Mouse (Mus musculus): ENCODE measurements around the gene Golph3l. TPM values are rescaled to one million over a fixed set of nuclear protein-coding genes. Genes with fewer than 3 reads are reported as not detected.
A peak's percentile ranks its signal among the peaks of the same experiment; 100 is the strongest.

Gene Golph3l
- polyA plus RNA-seq, 1 experiment from 2014 or later, result 40.7 TPM

- no peak for DNase-seq (ENCODE audit: low spot score)
- H3K36me3 ChIP-seq (ENCODE audit: control insufficient read depth, insufficient read depth, low read length), result peaks cover 94% of the 10 kb centered on the region
- no peak overlapping the region for H3K27ac ChIP-seq (ENCODE audit: low read depth, low read length)
- H3K4me3 ChIP-seq (ENCODE audit: low read depth, low read length), result no peak overlapping the region
- WGBS, result 86% methylated on average over 6 of the region's 6 CpGs
- no peak overlapping the region for H3K9ac ChIP-seq (ENCODE audit: low read length)
- H3K27me3 ChIP-seq (replicated peaks; ENCODE audit: control insufficient read depth, insufficient read depth, low read length), result no peaks in the 10 kb centered on the region
- no peaks in the 10 kb centered on the region for H3K9me3 ChIP-seq (replicated peaks; ENCODE audit: control insufficient read depth, low read length)
- H3K4me1 ChIP-seq (ENCODE audit: control insufficient read depth, insufficient read depth, low read length), result peaks cover under 1% of the 10 kb centered on the region
- no peak for ATAC-seq
- no peak overlapping the region for H3K4me2 ChIP-seq (ENCODE audit: low read length)
Measured at GRCm38 (mm10) chr3:95631304-95631703, 42.6 kb downstream of the Golph3l start.

DNA sequence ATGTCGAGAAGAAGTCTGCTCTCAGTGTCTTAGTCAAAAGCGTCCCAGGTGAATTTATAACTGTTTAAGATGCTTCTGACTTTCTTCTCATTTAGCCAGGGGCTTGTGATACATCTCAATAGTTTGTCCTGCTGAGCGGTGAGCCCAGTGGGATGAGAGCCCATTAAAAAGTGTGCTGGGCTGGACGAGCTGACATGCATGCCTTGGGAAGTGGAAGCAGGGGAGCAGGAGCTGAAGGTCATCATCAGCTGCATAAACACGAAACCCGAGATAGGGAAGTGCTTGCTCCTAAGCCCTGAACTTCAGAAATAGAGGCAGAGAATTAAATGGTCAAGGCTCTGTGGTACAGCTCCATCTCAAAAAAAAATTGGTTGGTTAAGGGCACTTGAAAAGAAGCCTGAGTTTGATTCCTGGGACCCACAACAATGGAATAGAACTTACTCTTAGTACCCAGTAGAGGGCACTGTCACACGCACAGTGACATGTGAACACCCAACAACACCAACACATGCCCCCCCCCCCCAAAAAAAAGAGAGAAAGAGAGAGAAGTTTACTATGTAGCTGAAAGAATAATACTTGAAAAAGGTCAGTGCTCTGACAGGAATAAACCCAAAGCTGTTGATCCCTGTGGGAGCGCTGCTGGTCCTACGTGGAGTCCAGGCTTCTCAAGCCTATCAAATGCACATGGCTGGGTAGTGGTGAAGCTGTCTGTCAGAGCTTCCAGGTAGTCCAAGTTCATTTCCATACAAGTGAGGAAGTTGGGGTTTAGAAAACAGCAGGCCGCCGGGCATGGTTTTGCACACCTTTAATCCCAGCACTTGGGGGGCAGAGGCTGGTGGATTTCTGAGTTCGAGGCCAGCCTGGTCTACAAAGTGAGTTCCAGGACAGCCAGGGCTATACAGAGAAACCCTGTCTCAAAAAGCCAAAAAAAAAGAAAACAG, 44.2 kb downstream of the Golph3l start:
- DNase-seq (ENCODE audit: low spot score), result peak; percentile 46
- no peak overlapping the region for H3K27ac ChIP-seq (ENCODE audit: low read depth, low read length)
- WGBS, result 75% methylated on average over 12 of the region's 12 CpGs
- no peak overlapping the region for H3K4me3 ChIP-seq (ENCODE audit: low read depth, low read length)
- no peak overlapping the region for H3K4me2 ChIP-seq (ENCODE audit: low read length)
- peaks cover 95% of the 10 kb centered on the region for H3K36me3 ChIP-seq (ENCODE audit: control insufficient read depth, insufficient read depth, low read length)
- no peaks in the 10 kb centered on the region for H3K27me3 ChIP-seq (replicated peaks; ENCODE audit: control insufficient read depth, insufficient read depth, low read length)
- no peak overlapping the region for H3K9ac ChIP-seq (ENCODE audit: low read length)
- no peaks in the 10 kb centered on the region for H3K9me3 ChIP-seq (replicated peaks; ENCODE audit: control insufficient read depth, low read length)
- H3K4me1 ChIP-seq (ENCODE audit: control insufficient read depth, insufficient read depth, low read length), result no peaks in the 10 kb centered on the region
- ATAC-seq, result no peak

DNA sequence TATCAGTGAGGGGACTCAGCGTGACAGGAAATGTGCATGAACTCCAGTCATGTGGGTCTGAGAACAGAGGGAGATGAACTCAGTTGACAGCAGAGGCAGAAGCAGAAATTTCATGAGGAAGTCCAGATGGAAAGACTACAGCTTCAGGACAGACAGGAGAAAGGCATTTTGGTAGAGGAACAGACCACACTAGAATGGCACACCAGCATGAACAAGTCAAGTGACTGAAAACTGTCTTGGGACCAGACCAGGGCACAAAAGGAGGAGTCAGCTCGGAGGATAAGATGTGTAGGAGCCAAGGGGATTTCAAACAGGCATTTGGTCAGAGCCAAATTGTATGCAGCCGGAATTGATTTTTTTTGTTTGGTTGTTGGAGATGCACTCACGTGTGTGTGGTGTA, 46.9 kb downstream of the Golph3l start:
- H3K36me3 ChIP-seq (ENCODE audit: control insufficient read depth, insufficient read depth, low read length), result peaks cover 85% of the 10 kb centered on the region
- ATAC-seq, result no peak
- 85% methylated on average over 4 of the region's 4 CpGs for WGBS
- no peaks in the 10 kb centered on the region for H3K4me1 ChIP-seq (ENCODE audit: control insufficient read depth, insufficient read depth, low read length)
- H3K27me3 ChIP-seq (replicated peaks; ENCODE audit: control insufficient read depth, insufficient read depth, low read length), result no peaks in the 10 kb centered on the region
- no peak overlapping the region for H3K27ac ChIP-seq (ENCODE audit: low read depth, low read length)
- no peak overlapping the region for H3K4me2 ChIP-seq (ENCODE audit: low read length)
- no peaks in the 10 kb centered on the region for H3K9me3 ChIP-seq (replicated peaks; ENCODE audit: control insufficient read depth, low read length)
- H3K4me3 ChIP-seq (ENCODE audit: low read depth, low read length), result no peak overlapping the region
- no peak for DNase-seq (ENCODE audit: low spot score)
- H3K9ac ChIP-seq (ENCODE audit: low read length), result no peak overlapping the region

GRCm38 (mm10) chr3:95636072-95636471, 47.3 kb downstream of the Golph3l start:
- no peak overlapping the region for H3K9ac ChIP-seq (ENCODE audit: low read length)
- 86% methylated on average over 4 of the region's 4 CpGs for WGBS
- DNase-seq (ENCODE audit: low spot score) (no peak), ATAC-seq (no peak)
- peaks cover 81% of the 10 kb centered on the region for H3K36me3 ChIP-seq (ENCODE audit: control insufficient read depth, insufficient read depth, low read length)
- no peak overlapping the region for H3K4me3 ChIP-seq (ENCODE audit: low read depth, low read length)
- no peaks in the 10 kb centered on the region for H3K9me3 ChIP-seq (replicated peaks; ENCODE audit: control insufficient read depth, low read length)
- no peak overlapping the region for H3K27ac ChIP-seq (ENCODE audit: low read depth, low read length)
- H3K27me3 ChIP-seq (replicated peaks; ENCODE audit: control insufficient read depth, insufficient read depth, low read length), result no peaks in the 10 kb centered on the region
- H3K4me2 ChIP-seq (ENCODE audit: low read length), result no peak overlapping the region
- no peaks in the 10 kb centered on the region for H3K4me1 ChIP-seq (ENCODE audit: control insufficient read depth, insufficient read depth, low read length)

GRCm38 (mm10) chr3:95639694-95640093, 51.0 kb downstream of the Golph3l start:
- no peak for ATAC-seq
- H3K9ac ChIP-seq (ENCODE audit: low read length), result no peak overlapping the region
- DNase-seq (ENCODE audit: low spot score), result no peak
- no peaks in the 10 kb centered on the region for H3K9me3 ChIP-seq (replicated peaks; ENCODE audit: control insufficient read depth, low read length)
- no peak overlapping the region for H3K4me2 ChIP-seq (ENCODE audit: low read length)
- H3K27ac ChIP-seq (ENCODE audit: low read depth, low read length), result no peak overlapping the region
- 92% methylated on average over 1 of the region's 1 CpGs for WGBS
- H3K4me1 ChIP-seq (ENCODE audit: control insufficient read depth, insufficient read depth, low read length), result no peaks in the 10 kb centered on the region
- no peaks in the 10 kb centered on the region for H3K27me3 ChIP-seq (replicated peaks; ENCODE audit: control insufficient read depth, insufficient read depth, low read length)
- H3K4me3 ChIP-seq (ENCODE audit: low read depth, low read length), result no peak overlapping the region
- peaks cover 47% of the 10 kb centered on the region for H3K36me3 ChIP-seq (ENCODE audit: control insufficient read depth, insufficient read depth, low read length)

- Histone ChIP-seq H3K4me2 (ENCODE audit: low read length) (no peak overlapping the region), H3K27ac (ENCODE audit: low read depth, low read length) (no peak overlapping the region), H3K36me3 (ENCODE audit: control insufficient read depth, insufficient read depth, low read length) (peaks cover 15% of the 10 kb centered on the region), H3K27me3 (replicated peaks; ENCODE audit: control insufficient read depth, insufficient read depth, low read length) (no peaks in the 10 kb centered on the region), H3K9ac (ENCODE audit: low read length) (no peak overlapping the region), H3K4me1 (ENCODE audit: control insufficient read depth, insufficient read depth, low read length) (no peaks in the 10 kb centered on the region), H3K4me3 (ENCODE audit: low read depth, low read length) (no peak overlapping the region), H3K9me3 (replicated peaks; ENCODE audit: control insufficient read depth, low read length) (no peaks in the 10 kb centered on the region)
- ATAC-seq (no peak), DNase-seq (ENCODE audit: low spot score) (no peak)
- 93% methylated on average over 7 of the region's 7 CpGs for WGBS
Measured at GRCm38 (mm10) chr3:95643097-95643496, 54.4 kb downstream of the Golph3l start.

DNA sequence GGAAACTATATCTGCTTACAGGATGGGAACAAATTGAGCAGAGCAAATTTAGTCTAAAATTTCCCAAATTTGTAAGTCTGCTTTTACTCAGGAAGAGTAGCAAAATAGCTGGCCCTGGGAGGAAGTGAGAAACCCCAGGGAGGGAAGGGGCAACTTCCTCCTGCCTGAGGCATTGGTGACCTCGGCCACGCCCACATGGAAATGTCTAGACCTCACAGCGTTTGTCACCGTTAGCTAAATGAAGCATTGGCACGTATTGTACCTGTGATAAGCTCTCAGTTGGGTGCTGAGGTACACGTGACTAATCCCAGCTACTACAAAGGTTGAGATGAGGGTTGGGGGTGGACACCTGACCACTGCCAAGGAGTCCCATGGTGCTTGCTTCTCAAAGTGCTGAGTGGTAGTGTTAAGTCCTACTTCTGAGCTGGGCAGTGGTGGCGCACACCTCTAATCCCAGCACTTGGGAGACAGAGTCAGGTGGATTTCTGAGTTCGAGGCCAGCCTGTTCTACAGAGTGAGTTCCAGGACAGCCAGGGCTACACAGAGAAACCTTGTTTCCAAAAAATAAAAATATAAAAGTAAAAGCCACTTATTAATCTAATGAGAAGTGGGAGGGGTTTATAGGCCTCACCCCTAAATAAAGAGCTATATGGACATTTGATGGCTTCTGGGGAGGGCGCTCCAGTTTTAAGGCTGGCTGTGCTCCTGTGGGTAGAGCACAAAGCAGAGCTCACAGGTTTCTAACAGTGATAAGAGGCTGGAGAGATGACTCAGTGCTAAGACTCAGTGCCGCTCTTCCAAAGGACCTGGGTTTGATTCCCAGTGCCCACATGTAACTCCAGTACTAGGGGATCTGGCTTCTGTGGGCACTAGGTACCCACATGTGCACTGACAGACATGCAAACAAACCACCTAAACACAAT, 56.8 kb downstream of the Golph3l start:
- Histone ChIP-seq H3K27me3 (replicated peaks; ENCODE audit: control insufficient read depth, insufficient read depth, low read length) (no peaks in the 10 kb centered on the region), H3K9ac (ENCODE audit: low read length) (no peak overlapping the region), H3K4me2 (ENCODE audit: low read length) (no peak overlapping the region), H3K27ac (ENCODE audit: low read depth, low read length) (no peak overlapping the region), H3K4me1 (ENCODE audit: control insufficient read depth, insufficient read depth, low read length) (no peaks in the 10 kb centered on the region), H3K36me3 (ENCODE audit: control insufficient read depth, insufficient read depth, low read length) (no peaks in the 10 kb centered on the region), H3K9me3 (replicated peaks; ENCODE audit: control insufficient read depth, low read length) (no peaks in the 10 kb centered on the region), H3K4me3 (ENCODE audit: low read depth, low read length) (no peak overlapping the region)
- DNase-seq (ENCODE audit: low spot score), result no peak
- 61% methylated on average over 10 of the region's 10 CpGs for WGBS
- ATAC-seq, result no peak

- no peak for ATAC-seq
- H3K9ac ChIP-seq (ENCODE audit: low read length), result no peak overlapping the region
- no peak overlapping the region for H3K27ac ChIP-seq (ENCODE audit: low read depth, low read length)
- no peak for DNase-seq (ENCODE audit: low spot score)
- no peaks in the 10 kb centered on the region for H3K9me3 ChIP-seq (replicated peaks; ENCODE audit: control insufficient read depth, low read length)
- WGBS, result 94% methylated on average over 5 of the region's 5 CpGs
- H3K4me1 ChIP-seq (ENCODE audit: control insufficient read depth, insufficient read depth, low read length), result no peaks in the 10 kb centered on the region
- no peaks in the 10 kb centered on the region for H3K36me3 ChIP-seq (ENCODE audit: control insufficient read depth, insufficient read depth, low read length)
- no peaks in the 10 kb centered on the region for H3K27me3 ChIP-seq (replicated peaks; ENCODE audit: control insufficient read depth, insufficient read depth, low read length)
- no peak overlapping the region for H3K4me2 ChIP-seq (ENCODE audit: low read length)
- H3K4me3 ChIP-seq (ENCODE audit: low read depth, low read length), result no peak overlapping the region
Measured at GRCm38 (mm10) chr3:95648016-95648415, 59.3 kb downstream of the Golph3l start.

Measured in forebrain, embryonic 14.5 days (tissue).